Mouse (Mus musculus): ENCODE measurements around the gene Arih2. TPM values are rescaled to one million over a fixed set of nuclear protein-coding genes. Genes with fewer than 3 reads are reported as not detected.
"Not testable (repeated sequence)": the region's sequence is repeated elsewhere in the genome, so short reads cannot be mapped to it uniquely, and the experiment has no call there.

Arih2 gene
- polyA plus RNA-seq, 1 experiment from 2014 or later: 47.0 TPM

GRCm38 (mm10) chr9:108635415-108635814 is 13.8 kb downstream of the Arih2 start:
- 79% methylated on average over 2 of the region's 2 CpGs for WGBS
- Histone ChIP-seq H3K9ac (no peak overlapping the region), H3K9me3 (no peaks in the 10 kb centered on the region), H3K27ac (replicated peaks) (no peak overlapping the region), H3K4me3 (no peak overlapping the region), H3K4me2 (no peak overlapping the region), H3K4me1 (replicated peaks) (no peaks in the 10 kb centered on the region), H3K27me3 (no peaks in the 10 kb centered on the region), H3K36me3 (peaks cover 11% of the 10 kb centered on the region)
- no peak for ATAC-seq (ENCODE audit: low read depth)

GRCm38 (mm10) chr9:108633846-108634245 is 15.3 kb downstream of the Arih2 start:
- WGBS: 91% methylated on average over 2 of the region's 2 CpGs
- 0 out of 2 replicates have a peak, but pooled peaks cover 5% of the 10 kb centered on the region for H3K36me3 ChIP-seq
- H3K27ac ChIP-seq (replicated peaks): no peak overlapping the region
- H3K4me1 ChIP-seq (replicated peaks): no peaks in the 10 kb centered on the region
- no peaks in the 10 kb centered on the region for H3K9me3 ChIP-seq
- ATAC-seq (ENCODE audit: low read depth): no peak
- no peak overlapping the region for H3K4me3 ChIP-seq
- no peaks in the 10 kb centered on the region for H3K27me3 ChIP-seq
- H3K4me2 ChIP-seq: no peak overlapping the region
- H3K9ac ChIP-seq: no peak overlapping the region

- Histone ChIP-seq H3K4me2 (no peak overlapping the region), H3K36me3 (peaks cover 5% of the 10 kb centered on the region; the same call in 1 of the 2 replicates), H3K9me3 (no peaks in the 10 kb centered on the region), H3K27ac (replicated peaks) (no peak overlapping the region), H3K9ac (no peak overlapping the region), H3K4me3 (no peak overlapping the region), H3K4me1 (replicated peaks) (no peaks in the 10 kb centered on the region), H3K27me3 (no peaks in the 10 kb centered on the region)
- no peak for ATAC-seq (ENCODE audit: low read depth)
- 88% methylated on average over 5 of the region's 5 CpGs for WGBS
These were observed 16.8 kb downstream of the Arih2 start for GRCm38 (mm10) chr9:108632375-108632774.

- Histone ChIP-seq H3K9me3 (no peaks in the 10 kb centered on the region), H3K36me3 (peaks cover 5% of the 10 kb centered on the region; the same call in 1 of the 2 replicates), H3K4me2 (no peak overlapping the region), H3K27ac (replicated peaks) (no peak overlapping the region), H3K4me3 (no peak overlapping the region), H3K27me3 (no peaks in the 10 kb centered on the region), H3K9ac (no peak overlapping the region), H3K4me1 (replicated peaks) (no peaks in the 10 kb centered on the region)
- no peak for ATAC-seq (ENCODE audit: low read depth)
- WGBS: 92% methylated on average over 5 of the region's 5 CpGs
These were observed 17.4 kb downstream of the Arih2 start for GRCm38 (mm10) chr9:108631631-108632256.

GRCm38 (mm10) chr9:108630683-108631082 is 18.5 kb downstream of the Arih2 start:
- H3K9ac ChIP-seq: no peak overlapping the region
- no peak overlapping the region for H3K27ac ChIP-seq (replicated peaks)
- H3K4me3 ChIP-seq: no peak overlapping the region
- 91% methylated on average over 1 of the region's 1 CpGs for WGBS
- no peaks in the 10 kb centered on the region for H3K27me3 ChIP-seq
- peaks cover 10% of the 10 kb centered on the region for H3K36me3 ChIP-seq
- no peaks in the 10 kb centered on the region for H3K4me1 ChIP-seq (replicated peaks)
- no peaks in the 10 kb centered on the region for H3K9me3 ChIP-seq
- ATAC-seq (ENCODE audit: low read depth): no peak
- no peak overlapping the region for H3K4me2 ChIP-seq

- Histone ChIP-seq H3K4me2 (no peak overlapping the region), H3K4me3 (no peak overlapping the region), H3K9ac (no peak overlapping the region), H3K4me1 (replicated peaks) (no peaks in the 10 kb centered on the region), H3K27me3 (no peaks in the 10 kb centered on the region), H3K27ac (replicated peaks) (no peak overlapping the region), H3K36me3 (peaks cover 15% of the 10 kb centered on the region), H3K9me3 (no peaks in the 10 kb centered on the region)
- no peak for ATAC-seq (ENCODE audit: low read depth)
- 89% methylated on average over 4 of the region's 4 CpGs for WGBS
These were observed 21.0 kb downstream of the Arih2 start for GRCm38 (mm10) chr9:108628141-108628540.

- Histone ChIP-seq H3K4me1 (replicated peaks) (no peaks in the 10 kb centered on the region), H3K27ac (replicated peaks) (no peak overlapping the region), H3K4me3 (no peak overlapping the region), H3K36me3 (peaks cover 15% of the 10 kb centered on the region), H3K27me3 (no peaks in the 10 kb centered on the region), H3K4me2 (no peak overlapping the region), H3K9me3 (no peaks in the 10 kb centered on the region), H3K9ac (no peak overlapping the region)
- no peak for ATAC-seq (ENCODE audit: low read depth)
- 83% methylated on average over 2 of the region's 2 CpGs for WGBS
These were observed 22.7 kb downstream of the Arih2 start for GRCm38 (mm10) chr9:108626498-108626897.

GRCm38 (mm10) chr9:108617301-108617700 is 31.9 kb downstream of the Arih2 start:
- no peaks in the 10 kb centered on the region for H3K9me3 ChIP-seq
- H3K27me3 ChIP-seq: no peaks in the 10 kb centered on the region
- WGBS: 97% methylated on average over 1 of the region's 1 CpGs
- no peak overlapping the region for H3K27ac ChIP-seq (replicated peaks)
- no peaks in the 10 kb centered on the region for H3K4me1 ChIP-seq (replicated peaks)
- H3K4me3 ChIP-seq: no peak overlapping the region
- no peak overlapping the region for H3K9ac ChIP-seq
- peaks cover 64% of the 10 kb centered on the region for H3K36me3 ChIP-seq
- no peak overlapping the region for H3K4me2 ChIP-seq
- ATAC-seq (ENCODE audit: low read depth): no peak

GRCm38 (mm10) chr9:108611488-108611887 is 37.7 kb downstream of the Arih2 start:
- 95% methylated on average over 10 of the region's 10 CpGs for WGBS

GRCm38 (mm10) chr9:108608889-108609288 is 40.3 kb downstream of the Arih2 start:
- Histone ChIP-seq H3K9ac (no peak overlapping the region), H3K4me2 (no peak overlapping the region), H3K27ac (replicated peaks) (no peak overlapping the region), H3K9me3 (no peaks in the 10 kb centered on the region), H3K4me1 (replicated peaks) (no peaks in the 10 kb centered on the region), H3K36me3 (peaks cover 99% of the 10 kb centered on the region), H3K27me3 (no peaks in the 10 kb centered on the region), H3K4me3 (no peak overlapping the region)
- WGBS: 93% methylated on average over 4 of the region's 4 CpGs
- no peak for ATAC-seq (ENCODE audit: low read depth)

More at GRCm38 (mm10) chr9:108611488-108611887, 37.7 kb downstream of the Arih2 start:
- Histone ChIP-seq H3K4me1 (replicated peaks) (no peaks in the 10 kb centered on the region), H3K36me3 (peaks cover 96% of the 10 kb centered on the region), H3K9me3 (no peaks in the 10 kb centered on the region), H3K27ac (replicated peaks) (no peak overlapping the region), H3K27me3 (no peaks in the 10 kb centered on the region), H3K9ac (no peak overlapping the region), H3K4me2 (no peak overlapping the region), H3K4me3 (no peak overlapping the region)
- ATAC-seq (ENCODE audit: low read depth): no peak

GRCm38 (mm10) chr9:108607929-108608328 is 41.3 kb downstream of the Arih2 start:
- 92% methylated on average over 5 of the region's 5 CpGs for WGBS
- not testable (repeated sequence) for H3K4me3 ChIP-seq; H3K27ac ChIP-seq (replicated peaks); H3K9me3 ChIP-seq; H3K4me2 ChIP-seq; H3K27me3 ChIP-seq; H3K4me1 ChIP-seq (replicated peaks); ATAC-seq (ENCODE audit: low read depth); H3K9ac ChIP-seq
- H3K36me3 ChIP-seq: peaks cover 99% of the 10 kb centered on the region

GRCm38 (mm10) chr9:108601986-108602385 is 47.2 kb downstream of the Arih2 start:
- no peak for ATAC-seq (ENCODE audit: low read depth)
- Histone ChIP-seq H3K4me1 (replicated peaks) (peaks cover 6% of the 10 kb centered on the region), H3K27me3 (no peaks in the 10 kb centered on the region), H3K36me3 (peaks cover 44% of the 10 kb centered on the region), H3K9me3 (no peaks in the 10 kb centered on the region), H3K4me3 (no peak overlapping the region), H3K9ac (no peak overlapping the region), H3K4me2 (no peak overlapping the region), H3K27ac (replicated peaks) (no peak overlapping the region)
- WGBS: 84% methylated on average over 4 of the region's 4 CpGs

GRCm38 (mm10) chr9:108600011-108600410 is 49.2 kb downstream of the Arih2 start:
- H3K9me3 ChIP-seq: no peaks in the 10 kb centered on the region
- no peak overlapping the region for H3K4me3 ChIP-seq
- H3K27ac ChIP-seq (replicated peaks): no peak overlapping the region
- H3K9ac ChIP-seq: no peak overlapping the region
- H3K36me3 ChIP-seq: peaks cover 26% of the 10 kb centered on the region
- H3K27me3 ChIP-seq: no peaks in the 10 kb centered on the region
- 56% methylated on average over 2 of the region's 2 CpGs for WGBS
- peaks cover 17% of the 10 kb centered on the region for H3K4me1 ChIP-seq (replicated peaks)
- no peak for ATAC-seq (ENCODE audit: low read depth)
- no peak overlapping the region for H3K4me2 ChIP-seq

All from neural tube, embryonic 13.5 days (tissue).